Mouse (Mus musculus): ENCODE results near the gene Cobl.

Gene Cobl

GRCm38 (mm10) chr11:12314278-12315043 is 150.3 kb downstream of the Cobl start:
- in situ Hi-C loops (cut with MboI, MseI) = no loop called here

DNA sequence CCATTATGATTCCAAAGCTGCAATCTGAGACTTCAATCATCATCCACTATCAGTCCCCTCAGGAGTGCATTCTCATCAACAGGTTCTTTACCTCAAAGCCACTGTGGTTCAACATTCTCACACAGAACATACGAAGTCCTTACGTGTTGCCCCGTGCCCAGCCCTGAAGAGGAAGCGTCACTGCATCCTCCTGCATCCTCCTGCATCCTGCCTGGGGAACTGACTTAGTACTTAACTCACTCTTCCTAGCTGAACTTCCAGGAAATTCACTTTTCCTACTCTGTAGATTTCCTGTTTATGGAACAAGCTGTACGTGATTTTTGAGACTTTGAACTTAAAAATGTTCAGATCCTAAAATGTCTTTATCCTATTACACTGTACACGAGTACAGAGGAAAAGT is 153.3 kb downstream of the Cobl start:
- in situ Hi-C loops (cut with MboI, MseI) = no loop called here

DNA sequence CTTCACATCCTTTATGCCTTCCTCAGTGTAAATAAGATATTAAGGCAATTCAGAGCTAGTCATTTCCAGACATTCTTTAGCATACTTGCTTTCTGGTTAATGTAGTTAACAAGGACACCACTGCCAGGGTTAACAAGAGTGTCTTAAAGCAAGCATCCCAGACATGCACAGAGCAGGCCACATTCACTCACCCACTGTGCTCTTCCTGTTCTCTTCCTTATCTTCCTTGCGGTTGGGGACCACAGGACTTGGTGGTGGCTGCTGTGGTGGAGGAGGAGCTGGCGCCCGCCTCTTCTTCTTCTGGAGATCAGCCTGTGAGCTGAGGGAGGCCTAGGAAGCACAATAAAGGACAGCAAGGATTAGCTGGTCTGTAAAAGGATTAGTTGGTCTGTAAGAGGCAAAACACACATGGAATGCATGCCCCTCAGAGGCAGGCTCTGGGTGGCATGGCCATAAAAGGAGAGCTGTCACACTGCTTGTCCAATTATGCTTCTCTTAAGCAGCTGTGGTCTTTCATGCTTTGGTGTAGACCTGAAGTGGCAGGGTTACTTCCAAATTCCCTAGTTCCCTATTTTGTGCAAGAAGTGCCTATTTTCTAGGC is 155.2 kb downstream of the Cobl start:
- in situ Hi-C loops (cut with MboI, MseI) = no loop called here

DNA sequence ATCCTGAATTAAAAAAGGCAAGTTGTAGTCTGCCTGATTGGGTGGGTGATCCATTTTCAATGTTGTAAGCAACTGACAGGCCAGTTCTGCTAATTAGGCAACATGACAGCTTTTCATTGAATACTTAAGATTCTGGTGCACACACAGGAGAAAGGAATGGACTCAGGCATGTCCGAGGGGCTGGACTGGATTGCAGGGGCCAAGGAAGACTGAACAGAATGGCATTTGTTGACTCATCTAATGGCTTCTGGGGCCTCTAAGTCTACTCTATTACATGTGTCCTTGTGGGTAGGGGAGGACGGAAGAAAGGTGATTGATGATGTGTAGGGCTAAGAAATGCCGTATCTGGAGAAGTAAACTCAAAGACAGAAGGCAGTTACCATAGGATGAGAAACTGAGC is 159.9 kb downstream of the Cobl start:
- in situ Hi-C loops (cut with MboI, MseI) = no loop called here

GRCm38 (mm10) chr11:12299701-12300446 is 164.9 kb downstream of the Cobl start:
- in situ Hi-C loops (cut with MboI, MseI) = loop anchor here (5.0 to 25.0 kb wide), 3 partner anchors 255 to 863 kb away; no protein-coding TSS in a partner anchor

GRCm38 (mm10) chr11:12291654-12291935 is 173.2 kb downstream of the Cobl start:
- in situ Hi-C loops (cut with MboI, MseI) = loop anchor here (10.0 to 25.0 kb wide), 2 partner anchors 263 to 854 kb away; no protein-coding TSS in a partner anchor

- in situ Hi-C loops (cut with MboI, MseI) = loop anchor here (10.0 to 25.0 kb wide), 2 partner anchors 264 to 854 kb away; no protein-coding TSS in a partner anchor
Observed at GRCm38 (mm10) chr11:12290911-12291653, 173.7 kb downstream of the Cobl start.

DNA sequence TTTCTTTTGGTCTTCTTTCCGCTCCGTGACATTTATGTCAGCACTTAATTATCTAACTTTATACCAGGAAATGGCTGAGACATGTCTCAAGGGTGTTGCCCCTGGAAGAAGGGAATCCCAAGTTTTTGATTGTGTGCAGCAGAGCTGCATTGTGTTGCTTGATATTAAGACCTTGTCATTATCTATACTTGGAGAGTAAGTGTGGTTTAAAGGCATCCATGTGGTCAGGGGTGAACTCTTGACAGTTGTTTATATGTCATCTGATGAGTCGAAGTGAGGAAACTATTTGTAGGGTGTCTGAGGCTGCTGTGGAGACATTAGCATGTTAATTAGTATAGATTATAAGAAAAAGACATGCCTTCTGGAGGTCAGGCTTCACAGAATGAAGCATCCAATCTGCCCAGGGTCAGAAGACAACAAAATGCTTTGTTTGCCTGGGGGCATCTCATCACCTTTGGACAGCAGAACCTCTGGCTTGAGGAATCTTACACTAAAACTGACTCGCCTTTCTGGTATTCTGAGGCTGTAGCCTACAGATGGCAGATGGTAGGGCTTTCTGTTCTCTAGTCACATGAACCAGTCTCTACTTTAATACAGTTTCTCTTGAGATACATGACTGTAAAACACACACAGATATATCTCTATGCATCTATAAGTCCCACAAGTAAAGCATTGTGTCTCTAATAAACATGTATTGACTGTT is 179.3 kb downstream of the Cobl start:
- in situ Hi-C loops (cut with MboI, MseI) = loop anchor here in 1 of 2 experiments (5.0 to 25.0 kb wide), 3 partner anchors 261 to 848 kb away; no protein-coding TSS in a partner anchor

DNA sequence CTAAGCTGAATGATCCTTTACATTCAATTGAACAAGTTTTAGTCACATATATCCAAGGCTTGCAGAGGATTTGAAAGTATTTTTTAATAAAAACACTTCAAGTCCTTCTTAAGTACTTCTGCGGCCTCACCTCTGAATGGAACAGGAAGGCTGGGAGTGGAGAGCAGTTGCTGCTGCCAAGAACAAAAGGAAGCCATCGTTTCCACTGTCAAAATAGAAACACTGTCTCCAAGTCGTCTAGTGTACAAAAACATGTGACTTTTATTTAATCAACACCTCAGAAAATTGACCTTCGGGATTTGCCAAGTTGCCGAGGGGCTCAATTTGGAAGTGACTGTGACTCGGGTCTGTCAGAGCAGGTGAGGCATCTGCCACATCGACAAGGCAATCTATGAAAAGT is 184.0 kb downstream of the Cobl start:
- in situ Hi-C loops (cut with MboI, MseI) = loop anchor here in 1 of 2 experiments (10.0 to 25.0 kb wide), 2 partner anchors 256 to 843 kb away; no protein-coding TSS in a partner anchor

DNA sequence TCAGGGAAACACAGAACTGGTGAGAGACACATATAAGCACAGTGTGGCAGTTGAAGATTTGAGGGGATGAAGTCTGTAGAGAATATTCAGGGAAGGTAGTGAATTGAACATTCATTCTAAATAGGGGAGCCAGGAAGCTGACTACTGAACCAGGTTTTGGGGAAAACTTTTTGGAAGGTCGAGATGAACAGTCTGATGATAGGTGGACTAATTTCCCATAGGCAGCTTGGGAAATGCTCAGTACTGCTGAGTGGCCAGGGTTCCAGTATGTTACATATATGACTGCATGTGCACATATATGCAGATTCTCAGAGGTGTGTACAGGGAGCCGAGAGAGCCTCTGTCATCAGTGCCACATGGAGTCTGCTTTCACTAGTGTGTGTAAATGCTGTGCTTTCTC is 190.5 kb downstream of the Cobl start:
- in situ Hi-C loops (cut with MboI, MseI) = no loop called here

GRCm38 (mm10) chr11:12273726-12274125 is 191.0 kb downstream of the Cobl start:
- in situ Hi-C loops (cut with MboI, MseI) = no loop called here

DNA sequence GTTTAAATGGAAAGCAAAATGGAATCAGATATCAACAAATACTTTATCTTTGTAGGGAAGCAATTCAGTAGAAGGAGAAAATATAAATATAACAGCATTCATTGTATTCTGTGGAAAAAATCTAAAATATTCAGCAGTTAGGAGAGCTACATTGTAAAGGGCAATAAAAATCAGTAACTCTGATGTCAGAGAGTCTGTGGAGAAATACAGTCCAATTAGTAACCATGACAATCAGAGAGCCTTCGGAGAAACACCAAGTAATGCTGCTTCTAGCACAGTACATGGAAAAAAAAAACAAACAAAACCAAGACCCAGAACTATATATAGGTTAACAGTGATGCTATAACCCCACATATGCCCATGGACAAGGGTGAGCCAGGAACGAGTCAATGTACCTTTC is 206.3 kb downstream of the Cobl start:
- in situ Hi-C loops (cut with MboI, MseI) = no loop called here

DNA sequence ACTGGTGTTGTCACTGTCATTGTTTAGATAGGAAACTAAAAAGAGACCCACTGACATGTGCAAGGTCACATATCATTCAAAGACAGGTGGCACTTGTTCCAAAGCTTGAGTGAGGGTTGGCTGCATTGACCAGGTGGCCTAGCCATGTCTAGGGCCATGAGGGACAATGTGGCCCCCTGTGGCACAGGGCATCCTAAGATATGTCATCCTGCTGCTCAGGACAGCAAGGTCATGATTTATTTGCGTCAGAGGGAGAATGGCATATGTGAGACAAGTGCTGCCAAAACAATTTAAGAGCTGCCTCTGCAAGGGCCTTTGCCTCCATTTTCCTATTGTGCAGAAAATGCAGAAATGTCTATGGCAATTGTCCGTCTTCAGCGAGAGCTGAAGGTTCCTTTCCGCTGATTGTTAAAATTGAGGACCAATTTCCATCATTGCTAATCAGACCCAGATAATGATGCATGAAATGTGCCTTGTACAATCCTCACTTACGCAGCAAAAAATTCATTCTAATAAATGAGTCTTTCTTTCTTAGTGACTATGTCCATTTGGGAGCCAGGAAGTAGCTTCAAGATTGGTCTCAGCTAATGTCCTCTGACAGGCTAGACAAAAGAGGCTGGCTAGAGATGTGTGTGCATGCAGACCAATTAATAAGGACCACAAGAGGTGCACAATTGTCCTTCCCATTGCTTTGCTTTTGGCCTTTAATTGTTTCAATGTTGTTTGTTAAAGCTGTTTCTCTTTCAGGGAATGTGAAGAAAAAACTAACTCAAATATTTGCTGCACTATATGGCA is 207.2 kb downstream of the Cobl start:
- in situ Hi-C loops (cut with MboI, MseI) = no loop called here

GRCm38 (mm10) chr11:12245327-12245915 is 219.3 kb downstream of the Cobl start:
- in situ Hi-C loops (cut with MboI, MseI) = no loop called here

- in situ Hi-C loops (cut with MboI, MseI) = no loop called here
Observed at GRCm38 (mm10) chr11:12236341-12236740, 228.4 kb downstream of the Cobl start.

DNA sequence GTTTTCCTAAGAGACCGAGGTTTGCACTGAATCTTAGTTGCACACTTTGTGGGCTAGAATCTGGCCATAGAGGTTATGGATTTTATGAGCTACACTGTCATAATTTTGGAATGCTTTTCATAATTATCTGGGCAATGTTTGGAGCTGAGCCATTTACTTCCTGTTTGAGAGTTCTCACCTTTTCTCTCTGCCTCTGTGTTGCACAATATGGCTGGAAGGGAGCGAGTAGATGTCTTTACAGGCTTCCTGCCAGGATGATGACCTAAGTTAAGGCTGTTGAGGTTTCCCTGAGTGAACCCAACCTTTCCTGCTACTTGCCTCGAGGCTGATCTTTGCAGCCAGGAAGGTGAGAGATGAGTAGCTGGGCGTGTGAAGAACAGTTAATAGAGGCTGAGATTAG is 229.9 kb downstream of the Cobl start:
- in situ Hi-C loops (cut with MboI, MseI) = no loop called here

- in situ Hi-C loops (cut with MboI, MseI) = no loop called here
Observed at GRCm38 (mm10) chr11:12234126-12234525, 230.6 kb downstream of the Cobl start.

DNA sequence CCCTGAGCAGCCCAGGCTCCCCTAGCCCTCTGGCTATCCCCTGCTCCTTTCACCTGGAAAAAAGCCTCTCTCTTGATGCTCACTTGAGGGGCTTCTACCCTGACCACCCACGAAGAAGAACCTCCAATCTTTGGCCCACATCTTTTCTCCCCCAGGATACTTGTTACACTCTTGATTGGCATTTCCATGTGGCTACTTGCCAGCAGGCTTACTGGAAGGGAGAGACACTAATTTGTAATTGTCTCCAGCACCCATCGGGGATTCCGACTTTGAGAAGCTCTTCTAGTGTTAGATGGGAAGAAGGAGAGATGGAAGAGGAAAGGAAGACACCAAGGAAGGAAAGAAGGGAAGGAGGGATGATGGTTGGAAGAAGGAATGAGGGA is 232.0 kb downstream of the Cobl start:
- in situ Hi-C loops (cut with MboI, MseI) = no loop called here

DNA sequence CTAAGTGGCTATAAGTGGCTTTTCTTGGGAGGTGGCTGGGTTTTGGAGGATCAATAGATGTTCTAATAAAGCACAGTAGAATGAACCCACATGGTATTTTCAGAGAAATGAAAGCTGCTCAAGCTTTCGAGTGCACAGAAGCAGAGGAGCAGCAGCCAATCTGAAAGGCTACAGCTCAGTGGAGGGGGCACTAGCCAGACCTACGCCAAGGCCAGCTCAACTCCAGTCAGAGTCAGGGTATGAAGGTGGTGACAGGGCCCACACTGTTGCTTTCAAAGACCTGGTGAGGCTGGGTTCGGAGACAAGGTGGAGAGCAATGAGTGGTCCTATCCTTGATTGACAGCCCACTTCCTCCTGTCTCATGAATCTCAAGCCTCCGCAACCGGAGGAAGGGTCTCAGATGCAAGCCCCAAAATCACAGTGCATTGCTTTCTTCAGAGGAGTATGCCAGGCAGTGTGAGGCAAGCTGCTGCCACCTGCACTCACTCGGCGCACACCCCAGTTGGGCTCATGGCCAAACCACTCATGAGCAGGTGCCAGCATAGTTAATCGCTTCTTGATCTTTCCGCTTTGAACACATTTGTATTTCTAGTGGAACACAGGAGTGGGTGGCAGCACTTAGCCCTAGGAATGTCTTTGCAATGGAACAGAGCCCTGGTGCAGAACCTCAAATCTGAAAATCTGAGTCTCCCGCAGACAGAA is 232.6 kb downstream of the Cobl start:
- in situ Hi-C loops (cut with MboI, MseI) = no loop called here

All from T-helper 17 cell (primary cell).